Mouse (Mus musculus) forebrain, embryonic 14.5 days (tissue): ENCODE data around the gene AI413582. TPM values are rescaled to one million over a fixed set of nuclear protein-coding genes. Genes with fewer than 3 reads are reported as not detected.

Experiments used
- ATAC-seq: fragments of 200-750 bp; cut with Nextera tagmentation; 2 replicates; pipeline ENCODE4 v1.8.0; 2017; ENCODE audit warnings: mild to moderate bottlenecking, moderate library complexity
- DNase-seq: peaks from one replicate; pipeline ENCODE4 v3.0.0-alpha.2; 2015; ENCODE audit warnings: low spot score
- H3K27ac ChIP-seq: fragments of 300-500 bp; sonication (generic); 2 replicates; pipeline ENCODE4 v1.5.1; 2014; ENCODE audit warnings: low read depth, mild to moderate bottlenecking, control low read depth, low read length, moderate library complexity
- H3K27me3 ChIP-seq: fragments of 300-500 bp; sonication (generic); replicated peaks from 2 replicates; pipeline ENCODE4 v1.6.1; 2014; ENCODE audit warnings: low read length, control low read depth, mixed read lengths; ENCODE audit not compliant: control insufficient read depth, insufficient read depth
- H3K36me3 ChIP-seq: fragments of 300-500 bp; sonication (generic); 2 replicates; pipeline ENCODE4 v1.6.1; 2014; ENCODE audit warnings: low read length, control low read depth; ENCODE audit not compliant: control insufficient read depth, insufficient read depth
- H3K4me1 ChIP-seq: fragments of 300-500 bp; sonication (generic); 2 replicates; pipeline ENCODE4 v1.6.1; 2014; ENCODE audit warnings: antibody characterized with exemption, low read length, control low read depth; ENCODE audit not compliant: control insufficient read depth, insufficient read depth
- H3K4me2 ChIP-seq: fragments of 300-500 bp; sonication (generic); 2 replicates; pipeline ENCODE4 v1.6.1; 2014; ENCODE audit warnings: mild to moderate bottlenecking, control low read depth, low read length
- H3K4me3 ChIP-seq: fragments of 300-500 bp; sonication (generic); 2 replicates; pipeline ENCODE4 v1.5.1; 2014; ENCODE audit warnings: low read depth, low read length, control low read depth
- H3K9ac ChIP-seq: fragments of 300-500 bp; sonication (generic); 2 replicates; pipeline ENCODE4 v1.6.1; 2014; ENCODE audit warnings: mild to moderate bottlenecking, low read length, control low read depth, moderate library complexity
- H3K9me3 ChIP-seq: fragments of 300-500 bp; sonication (generic); replicated peaks from 2 replicates; pipeline ENCODE4 v1.6.1; 2016; ENCODE audit warnings: low read length, control low read depth, mixed read lengths; ENCODE audit not compliant: control insufficient read depth
- WGBS: fragments of 180-500 bp; shearing (Covaris S2); extraction: QIAGEN DNeasy Blood & Tissue Kit; methylation state at CpG from one replicate; pipeline ENCODE4 v1.1.7; 2014; 5-methylcytosine and 5-hydroxymethylcytosine counted together
- polyA plus RNA-seq: library from polyadenylated mRNA; unstranded; fragments of >200 nt; fragmentation: Nextera tagmentation; extraction: Ambion mirVana; gene quantifications from 2 replicates; pipeline ENCODE4 v1.2.1, GENCODE M21; 2014

Gene AI413582
- polyA plus RNA-seq, 1 experiment from 2014 or later: 46.2 TPM

- peak overlapping the region; percentile 90 for H3K4me2 ChIP-seq
- H3K4me3 ChIP-seq: 0 out of 2 replicates have a peak overlapping the region, but pooled peaks have one; percentile 81
- ATAC-seq (no peak), DNase-seq (no peak)
- H3K27me3 ChIP-seq: no peaks in the 10 kb centered on the region
- H3K27ac ChIP-seq: 0 out of 2 replicates have a peak overlapping the region, but pooled peaks have one; percentile 94
- WGBS: 45% methylated on average over 20 of the region's 20 CpGs
- H3K9me3 ChIP-seq: no peaks in the 10 kb centered on the region
- H3K4me1 ChIP-seq: peaks cover 18% of the 10 kb centered on the region
- H3K9ac ChIP-seq: peak overlapping the region; percentile 51; the same call in 1 of the 2 replicates
- no peaks in the 10 kb centered on the region for H3K36me3 ChIP-seq
Observed at GRCm38 (mm10) chr17:27554062-27554960, 11.2 kb downstream of the AI413582 start.

DNA sequence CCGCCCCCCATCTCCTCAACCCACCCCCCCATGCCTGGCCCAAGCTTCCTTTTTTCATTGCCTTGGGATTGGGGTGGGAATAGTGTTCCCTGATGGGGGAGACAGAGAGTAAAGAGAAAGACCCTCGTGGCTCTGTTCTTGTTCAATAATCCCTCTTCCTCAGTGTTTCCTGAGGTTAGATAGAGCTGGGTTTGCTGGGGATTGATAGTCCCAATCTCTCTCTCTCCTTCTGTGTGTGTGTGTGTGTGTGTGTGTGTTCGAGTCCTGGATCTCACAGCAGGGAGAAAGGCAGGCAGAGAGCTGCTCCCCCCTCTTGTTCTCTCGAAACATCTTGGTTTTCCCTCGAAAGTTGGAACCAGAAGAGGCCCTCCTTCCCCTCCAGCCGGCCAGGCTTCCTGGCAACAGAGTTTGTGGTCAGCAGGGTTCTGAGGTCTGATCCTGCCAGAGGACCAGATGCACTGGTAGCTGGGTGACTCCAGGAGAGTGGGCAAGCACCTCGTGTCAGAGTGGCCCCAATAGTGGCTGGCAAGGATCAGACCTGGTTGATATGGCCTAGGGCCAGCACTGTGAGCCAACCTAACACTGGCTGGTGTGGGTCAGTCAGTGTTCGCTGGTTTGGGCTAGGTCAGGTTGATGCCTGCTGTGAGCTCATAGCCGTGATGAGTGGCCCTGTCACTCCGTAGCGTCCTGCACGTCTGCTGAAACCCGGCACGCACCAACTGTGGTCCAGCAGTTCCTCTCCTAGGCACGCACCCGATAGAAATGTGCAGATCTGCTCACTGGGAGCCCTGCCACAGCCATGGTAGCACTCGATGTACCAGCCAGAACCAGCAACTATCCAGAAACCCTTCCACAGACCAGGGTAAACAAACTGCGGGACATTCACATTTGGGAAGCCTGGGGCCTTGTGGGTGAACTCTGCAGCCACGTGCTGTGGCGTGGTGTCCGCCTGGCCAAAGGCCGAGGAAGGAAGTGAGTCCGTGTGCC is 13.0 kb downstream of the AI413582 start:
- no peak for ATAC-seq
- WGBS: 81% methylated on average over 23 of the region's 23 CpGs

DNA sequence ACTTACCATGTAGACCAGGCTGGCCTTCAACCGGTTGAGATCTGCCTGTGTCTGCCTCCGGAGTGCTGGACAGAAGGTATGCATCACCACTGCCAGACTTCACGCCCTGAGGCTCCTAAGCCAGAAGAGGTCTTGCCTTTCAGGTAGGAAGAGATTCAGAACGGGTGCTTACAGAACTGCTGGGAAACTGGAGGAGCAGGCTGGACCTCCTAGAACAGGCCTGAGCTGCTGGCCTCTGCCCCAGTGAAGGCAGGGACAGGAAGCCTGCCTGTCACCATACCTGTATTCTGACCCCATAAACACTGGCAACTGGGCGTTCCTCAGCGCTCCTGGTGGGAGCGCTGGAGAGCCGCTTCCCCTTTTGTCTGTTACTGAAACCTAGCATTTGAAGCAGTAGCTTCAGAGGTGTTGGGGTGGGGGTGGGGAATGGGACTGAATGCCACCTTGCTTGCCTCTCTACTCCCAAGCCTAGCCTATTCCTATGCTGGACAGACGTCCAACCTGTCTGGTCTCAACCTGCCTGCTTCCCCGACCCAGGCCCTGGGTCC is 14.1 kb downstream of the AI413582 start:
- no peak overlapping the region for H3K4me2 ChIP-seq
- no peaks in the 10 kb centered on the region for H3K27me3 ChIP-seq
- H3K4me3 ChIP-seq: no peak overlapping the region
- 58% methylated on average over 10 of the region's 10 CpGs for WGBS
- no peaks in the 10 kb centered on the region for H3K36me3 ChIP-seq
- no peaks in the 10 kb centered on the region for H3K9me3 ChIP-seq
- H3K27ac ChIP-seq: no peak overlapping the region
- H3K4me1 ChIP-seq: peaks cover 10% of the 10 kb centered on the region
- DNase-seq: no peak
- H3K9ac ChIP-seq: no peak overlapping the region
- ATAC-seq: no peak

More for the DNA sequence above, 13.0 kb downstream of the AI413582 start:
- Histone ChIP-seq H3K27me3 (no peaks in the 10 kb centered on the region), H3K9me3 (no peaks in the 10 kb centered on the region), H3K27ac (no peak overlapping the region), H3K4me2 (no peak overlapping the region), H3K36me3 (no peaks in the 10 kb centered on the region), H3K9ac (no peak overlapping the region), H3K4me1 (peaks cover 10% of the 10 kb centered on the region), H3K4me3 (no peak overlapping the region)
- DNase-seq: no peak

- WGBS: 37% methylated on average over 8 of the region's 8 CpGs
- peak; percentile 20 for DNase-seq
- ATAC-seq: peak; percentile 54; the same call in 1 of the 2 replicates
- H3K9me3 ChIP-seq: no peaks in the 10 kb centered on the region
- no peak overlapping the region for H3K27ac ChIP-seq
- H3K36me3 ChIP-seq: no peaks in the 10 kb centered on the region
- no peaks in the 10 kb centered on the region for H3K27me3 ChIP-seq
- H3K4me3 ChIP-seq: no peak overlapping the region
- 0 out of 2 replicates have a peak overlapping the region, but pooled peaks have one; percentile 13 for H3K9ac ChIP-seq
- no peak overlapping the region for H3K4me2 ChIP-seq
- H3K4me1 ChIP-seq: peaks cover 7% of the 10 kb centered on the region
Observed at GRCm38 (mm10) chr17:27549234-27549633, 16.3 kb downstream of the AI413582 start.

DNA sequence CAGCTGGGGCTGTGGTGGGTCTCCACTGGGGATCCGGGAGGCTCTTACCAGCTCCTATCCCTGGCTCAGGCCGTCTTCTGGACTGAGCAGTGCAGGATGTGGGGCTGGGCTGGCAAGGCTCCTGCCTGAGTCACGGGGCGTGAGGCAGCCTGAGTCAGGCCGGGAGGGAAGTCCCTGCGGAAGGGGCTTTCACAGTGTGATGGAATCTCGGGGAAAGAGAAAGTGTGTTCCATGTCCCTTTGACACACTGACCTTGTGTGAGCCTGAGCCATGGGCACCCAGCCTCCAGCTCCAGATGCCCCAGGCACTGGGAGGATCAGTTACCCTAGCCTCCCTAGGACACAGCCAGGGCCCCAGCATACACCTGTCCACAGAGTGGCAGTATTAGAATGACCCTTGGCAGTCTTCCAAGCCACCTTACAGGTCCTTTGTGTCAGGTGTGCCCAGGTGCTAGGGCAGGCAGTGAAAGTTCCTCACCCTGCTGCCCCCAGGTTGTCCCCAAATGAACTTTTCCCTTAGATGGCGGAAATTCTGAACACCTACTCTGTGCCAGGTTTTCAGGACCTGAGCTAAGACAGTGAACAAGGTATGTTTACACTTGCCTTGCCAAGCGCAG is 18.2 kb downstream of the AI413582 start:
- Histone ChIP-seq H3K4me3 (no peak overlapping the region), H3K4me2 (no peak overlapping the region), H3K27ac (no peak overlapping the region), H3K4me1 (peaks cover 7% of the 10 kb centered on the region), H3K9me3 (no peaks in the 10 kb centered on the region), H3K27me3 (no peaks in the 10 kb centered on the region), H3K36me3 (no peaks in the 10 kb centered on the region), H3K9ac (no peak overlapping the region)
- 80% methylated on average over 9 of the region's 9 CpGs for WGBS
- no peak for DNase-seq
- ATAC-seq: no peak

- 77% methylated on average over 7 of the region's 7 CpGs for WGBS
- Histone ChIP-seq H3K27ac (no peak overlapping the region), H3K9ac (no peak overlapping the region), H3K9me3 (no peaks in the 10 kb centered on the region), H3K36me3 (no peaks in the 10 kb centered on the region), H3K4me1 (peaks cover 7% of the 10 kb centered on the region), H3K27me3 (no peaks in the 10 kb centered on the region), H3K4me3 (no peak overlapping the region), H3K4me2 (no peak overlapping the region)
- ATAC-seq (no peak), DNase-seq (no peak)
Observed at GRCm38 (mm10) chr17:27546574-27547085, 18.9 kb downstream of the AI413582 start.

DNA sequence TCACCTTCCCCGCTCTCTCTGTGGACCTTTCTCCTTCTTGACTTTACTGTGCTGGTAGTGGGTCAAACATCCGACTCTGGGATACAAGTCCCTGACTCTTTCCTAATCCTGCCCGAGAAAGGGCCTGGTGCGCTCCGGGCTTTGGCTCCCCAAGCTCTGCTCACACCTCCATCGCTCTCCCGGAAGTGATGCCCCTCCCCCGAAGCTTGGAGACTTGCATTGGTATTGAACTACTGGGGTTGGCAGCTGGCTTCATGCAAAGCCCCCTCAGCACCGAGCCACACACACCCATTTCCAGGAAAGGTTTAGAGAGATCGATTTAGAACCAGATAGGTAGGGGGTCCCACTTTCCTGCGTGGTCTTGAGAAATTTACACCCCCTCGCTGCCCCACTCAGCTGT is 19.6 kb downstream of the AI413582 start:
- ATAC-seq (no peak), DNase-seq (no peak)
- no peak overlapping the region for H3K4me2 ChIP-seq
- no peaks in the 10 kb centered on the region for H3K9me3 ChIP-seq
- H3K36me3 ChIP-seq: no peaks in the 10 kb centered on the region
- H3K27me3 ChIP-seq: no peaks in the 10 kb centered on the region
- WGBS: 55% methylated on average over 12 of the region's 12 CpGs
- no peak overlapping the region for H3K9ac ChIP-seq
- peaks cover 7% of the 10 kb centered on the region for H3K4me1 ChIP-seq
- no peak overlapping the region for H3K4me3 ChIP-seq
- H3K27ac ChIP-seq: no peak overlapping the region

DNA sequence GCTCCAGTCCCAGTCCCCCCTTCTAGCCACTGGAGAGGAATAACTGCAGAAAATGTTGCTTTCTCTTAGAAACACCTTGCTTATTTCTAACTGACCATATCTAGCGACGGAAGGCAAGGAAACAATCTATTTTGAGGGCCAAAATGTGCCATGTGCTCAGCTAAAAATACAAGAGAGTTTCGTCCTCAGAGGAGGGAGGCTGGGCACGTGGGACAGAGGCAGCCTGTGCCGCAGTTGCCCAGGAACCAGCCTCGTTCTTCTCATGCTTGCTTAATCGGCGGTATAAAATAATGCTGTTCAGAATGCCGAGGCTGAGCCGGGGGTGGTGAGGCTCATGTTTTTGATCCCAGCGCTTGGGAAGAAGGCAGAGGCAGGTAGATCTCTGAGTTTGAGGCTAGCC is 21.0 kb downstream of the AI413582 start:
- H3K36me3 ChIP-seq: no peaks in the 10 kb centered on the region
- H3K9me3 ChIP-seq: no peaks in the 10 kb centered on the region
- H3K27ac ChIP-seq: no peak overlapping the region
- no peak overlapping the region for H3K4me3 ChIP-seq
- H3K4me1 ChIP-seq: peaks cover 7% of the 10 kb centered on the region
- H3K4me2 ChIP-seq: no peak overlapping the region
- no peaks in the 10 kb centered on the region for H3K27me3 ChIP-seq
- ATAC-seq: no peak
- 79% methylated on average over 11 of the region's 11 CpGs for WGBS
- H3K9ac ChIP-seq: no peak overlapping the region
- no peak for DNase-seq
